Mouse (Mus musculus): Measurements from ENCODE around the gene Rbm12b1. TPM values are rescaled to one million over a fixed set of nuclear protein-coding genes. Genes with fewer than 3 reads are reported as not detected.

The Rbm12b1 gene
- 12.4 TPM for polyA plus RNA-seq (2017; shearing (Covaris generic))

GRCm38 (mm10) chr4:12140141-12140567 is at the start of gene Rbm12b1:
Gene Rbm12b1 (plus strand): TSS chr4:12140264.

GRCm38 (mm10) chr4:12171318-12172091 is 31.4 kb downstream of the Rbm12b1 start, which contains the start of gene Fam92a:
Gene Fam92a (minus strand): TSS chr4:12172015.

Other genes starting within 250 kb of the Rbm12b1 start
- gene Gm10604, start 159.0 kb upstream of the Rbm12b1 start, polyA plus RNA-seq (2017; shearing (Covaris generic)): 0.55 TPM
- 11.7 TPM for gene Rbm12b2, start 50.8 kb upstream of the Rbm12b1 start, polyA plus RNA-seq (2017; shearing (Covaris generic))
- gene Fam92a, start 31.8 kb downstream of the Rbm12b1 start, polyA plus RNA-seq (2017; shearing (Covaris generic)): 34.7 TPM